In genomic region chr8:116372574-116372973, GRCm38 (mm10) we compare ENCODE assay signal across 8 mouse cellular contexts.
A peak's percentile ranks its signal among the peaks of the same experiment; 100 is the strongest.
DNase-seq lines count a peak whose midpoint lies in the region; ATAC-seq and TF ChIP-seq lines count a peak whose summit lies in the region.

No protein-coding gene starts in this region.

- H3K9ac ChIP-seq in heart, adult 2 months (ENCODE audit: low read depth, low read length) = no peak overlapping the region
- H3K9ac ChIP-seq in heart, embryonic 11.5 days (ENCODE audit: low read depth, low read length) = no peak overlapping the region

- H3K9me3 ChIP-seq in heart, embryonic 11.5 days (replicated peaks; ENCODE audit: control insufficient read depth, low read length) = no peaks in the 10 kb centered on the region

- H3K4me3 ChIP-seq in heart, adult 2 months = no peak overlapping the region
- no peak overlapping the region for H3K4me3 ChIP-seq in heart, embryonic 11.5 days (ENCODE audit: low read depth, low read length)

- no peaks in the 10 kb centered on the region for H3K36me3 ChIP-seq in heart, adult 2 months (ENCODE audit: control insufficient read depth, insufficient read depth, low read length)
- no peaks in the 10 kb centered on the region for H3K36me3 ChIP-seq in heart, embryonic 11.5 days (ENCODE audit: control insufficient read depth, insufficient read depth, low read length)

- DNase-seq in heart, adult 2 months = peak; percentile 61 to 75
- DNase-seq in cerebellum, adult 11-12 months = peak; percentile 88
- DNase-seq in gastrocnemius, postnatal 14 days = peak; percentile 76
- peak; percentile 43 to 67 for DNase-seq in layer of hippocampus, adult 18-20 months (ENCODE audit: low spot score in 2 of 2)
- no peak for DNase-seq in thymus, postnatal 4 days
- no peak for DNase-seq in spleen, postnatal 14 days (ENCODE audit: low spot score in 2 of 2)

- H3K27me3 ChIP-seq in heart, adult 2 months (ENCODE audit: control insufficient read depth, insufficient read depth, low read length) = no peaks in the 10 kb centered on the region
- no peaks in the 10 kb centered on the region for H3K27me3 ChIP-seq in heart, embryonic 11.5 days (ENCODE audit: control insufficient read depth, insufficient read depth, low read length)

- no peak for TF ChIP-seq CTCF in heart, adult 2 months (IDR thresholded peaks at IDR 0.05)

- H3K27ac ChIP-seq in heart, adult 2 months = no peak overlapping the region
- no peak overlapping the region for H3K27ac ChIP-seq in heart, embryonic 11.5 days (ENCODE audit: low read depth, low read length)

- H3K4me1 ChIP-seq in heart, adult 2 months (ENCODE audit: control insufficient read depth, insufficient read depth, low read length) = no peaks in the 10 kb centered on the region
- H3K4me1 ChIP-seq in heart, embryonic 11.5 days (ENCODE audit: control insufficient read depth, insufficient read depth, low read length) = 0 out of 2 replicates have a peak, but pooled peaks cover 7% of the 10 kb centered on the region

- no peak for TF ChIP-seq POLR2A in heart, adult 2 months (IDR thresholded peaks at IDR 0.05; ENCODE audit: insufficient read depth, low read depth, low read length)

- intact Hi-C loops in heart, adult 2 months (cut with DNase I) = no loop called here
- intact Hi-C loops in gastrocnemius, postnatal 14 days (cut with DNase I; ENCODE audit: low total_unique reads) = no loop called here

- H3K79me2 ChIP-seq in heart, adult 2 months (replicated peaks; ENCODE audit: control insufficient read depth, insufficient read depth, low read length) = no peaks in the 10 kb centered on the region

- H3K4me2 ChIP-seq in heart, embryonic 11.5 days = no peak overlapping the region

- no peak for TF ChIP-seq EP300 in heart, adult 2 months (IDR thresholded peaks at IDR 0.05; ENCODE audit: insufficient read depth, low read depth, low read length)

- WGBS in heart, adult 2 months = 25% methylated on average over 3 of the region's 3 CpGs
- 63% methylated on average over 3 of the region's 3 CpGs for WGBS in heart, embryonic 11.5 days (ENCODE audit: insufficient replicate concordance)

- no peak for ATAC-seq in heart, embryonic 11.5 days (replicated peaks; ENCODE audit: insufficient number of reproducible peaks, low FRiP score, low TSS enrichment)
- ATAC-seq in megakaryocyte progenitor cell, adult 5-6 weeks (replicated peaks; ENCODE audit: poor library complexity) = peak; percentile 34; the same call in 1 of the 2 replicates

Comparison
In these comparisons a context has a peak if more than half of its experiments do, and no peak if none do; other contexts are left out.
1. DNase-seq: peak in heart, adult 2 months (2 of 2), cerebellum, adult 11-12 months (single experiment), gastrocnemius, postnatal 14 days (single experiment) and layer of hippocampus, adult 18-20 months (2 of 2); none in thymus, postnatal 4 days (single experiment) and spleen, postnatal 14 days (0 of 2).